Mouse (Mus musculus) embryonic facial prominence, embryonic 11.5 days (tissue): Measurements from ENCODE around the gene Ankfn1. TPM values are rescaled to one million over a fixed set of nuclear protein-coding genes. Genes with fewer than 3 reads are reported as not detected.

Experiments used
- ATAC-seq: fragments of 200-750 bp; cut with Nextera tagmentation; replicated peaks from 2 replicates; pipeline ENCODE4 v1.8.0; 2017; ENCODE audit warnings: low read depth; ENCODE audit not compliant: insufficient number of reproducible peaks, low FRiP score, low TSS enrichment
- DNase-seq: peaks from one replicate; pipeline ENCODE4 v3.0.0-alpha.2; 2015; ENCODE audit warnings: low spot score
- H3K27ac ChIP-seq: fragments of 300-500 bp; sonication (generic); replicated peaks from 2 replicates; pipeline ENCODE4 v1.5.1; 2014; ENCODE audit warnings: mild to moderate bottlenecking, low read depth, low read length, control low read depth
- H3K27me3 ChIP-seq: fragments of 300-500 bp; sonication (generic); 2 replicates; pipeline ENCODE4 v1.6.1; 2014; ENCODE audit warnings: mild to moderate bottlenecking, low read length, moderate library complexity, mixed read lengths; ENCODE audit not compliant: control insufficient read depth, insufficient read depth
- H3K36me3 ChIP-seq: fragments of 300-500 bp; sonication (generic); replicated peaks from 2 replicates; pipeline ENCODE4 v1.6.1; 2014; ENCODE audit warnings: low read depth, mild to moderate bottlenecking, low read length, moderate library complexity, mixed read lengths; ENCODE audit not compliant: control insufficient read depth, insufficient read depth
- H3K4me1 ChIP-seq: fragments of 300-500 bp; sonication (generic); 2 replicates; pipeline ENCODE4 v1.6.1; 2014; ENCODE audit warnings: low read length, mixed read lengths; ENCODE audit not compliant: control insufficient read depth, insufficient read depth
- H3K4me2 ChIP-seq: fragments of 300-500 bp; sonication (generic); 2 replicates; pipeline ENCODE4 v1.6.1; 2014; ENCODE audit warnings: low read depth, mild to moderate bottlenecking, control low read depth, low read length, moderate library complexity
- H3K4me3 ChIP-seq: fragments of 300-500 bp; sonication (generic); 2 replicates; pipeline ENCODE4 v1.5.1; 2014; ENCODE audit warnings: low read depth, low read length, control low read depth
- H3K9ac ChIP-seq: fragments of 300-500 bp; sonication (generic); replicated peaks from 2 replicates; pipeline ENCODE4 v1.6.1; 2014; ENCODE audit warnings: mild to moderate bottlenecking, control low read depth, low read length
- H3K9me3 ChIP-seq: fragments of 300-500 bp; sonication (generic); replicated peaks from 2 replicates; pipeline ENCODE4 v1.6.1; 2016; ENCODE audit warnings: mild to moderate bottlenecking, low read length, inconsistent platforms, mixed read lengths; ENCODE audit not compliant: control insufficient read depth
- WGBS: fragments of 180-500 bp; shearing (Covaris S2); extraction: QIAGEN DNeasy Blood & Tissue Kit; methylation state at CpG from one replicate; pipeline ENCODE4 v1.1.7; 2014; 5-methylcytosine and 5-hydroxymethylcytosine counted together
- polyA plus RNA-seq: library from polyadenylated mRNA; unstranded; fragments of >200 nt; fragmentation: Nextera tagmentation; extraction: Ambion mirVana; gene quantifications from 2 replicates; pipeline ENCODE4 v1.2.1, GENCODE M21; 2014

Gene Ankfn1
- polyA plus RNA-seq, 1 experiment from 2014 or later = 0.48 TPM

DNA sequence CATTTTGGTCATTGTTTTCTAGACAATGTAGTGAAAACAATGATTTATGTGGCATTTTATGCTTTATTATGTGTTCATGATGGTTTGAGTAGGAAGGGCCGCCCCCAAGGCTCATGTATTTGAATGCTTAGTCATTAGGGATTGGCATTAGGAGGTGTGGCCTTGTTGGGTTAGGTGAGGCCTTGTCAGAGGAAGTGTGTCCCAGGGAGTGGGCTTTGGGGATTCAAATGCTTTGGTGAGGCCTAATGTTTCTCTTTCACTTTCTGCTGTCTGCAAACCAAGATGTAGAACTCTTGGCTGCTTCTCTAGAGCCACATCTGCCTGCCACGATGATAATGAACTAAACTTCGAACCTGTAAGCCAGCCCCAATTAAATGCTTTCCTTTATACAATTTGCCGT lies 304.6 kb downstream of the Ankfn1 start:
- Histone ChIP-seq H3K4me3 (no peak overlapping the region), H3K4me1 (no peaks in the 10 kb centered on the region), H3K36me3 (no peaks in the 10 kb centered on the region), H3K9me3 (no peaks in the 10 kb centered on the region), H3K27me3 (no peaks in the 10 kb centered on the region), H3K9ac (no peak overlapping the region), H3K4me2 (no peak overlapping the region), H3K27ac (no peak overlapping the region)
- no peak for ATAC-seq
- 88% methylated on average over 4 of the region's 4 CpGs for WGBS
- DNase-seq = no peak

GRCm38 (mm10) chr11:89465381-89465780 lies 312.1 kb downstream of the Ankfn1 start:
- no peak overlapping the region for H3K4me2 ChIP-seq
- no peak overlapping the region for H3K9ac ChIP-seq
- H3K4me1 ChIP-seq = no peaks in the 10 kb centered on the region
- no peaks in the 10 kb centered on the region for H3K36me3 ChIP-seq
- H3K27ac ChIP-seq = no peak overlapping the region
- H3K4me3 ChIP-seq = no peak overlapping the region
- H3K27me3 ChIP-seq = no peaks in the 10 kb centered on the region
- no peaks in the 10 kb centered on the region for H3K9me3 ChIP-seq
- DNase-seq (no peak), ATAC-seq (no peak)
- 88% methylated on average over 4 of the region's 4 CpGs for WGBS

DNA sequence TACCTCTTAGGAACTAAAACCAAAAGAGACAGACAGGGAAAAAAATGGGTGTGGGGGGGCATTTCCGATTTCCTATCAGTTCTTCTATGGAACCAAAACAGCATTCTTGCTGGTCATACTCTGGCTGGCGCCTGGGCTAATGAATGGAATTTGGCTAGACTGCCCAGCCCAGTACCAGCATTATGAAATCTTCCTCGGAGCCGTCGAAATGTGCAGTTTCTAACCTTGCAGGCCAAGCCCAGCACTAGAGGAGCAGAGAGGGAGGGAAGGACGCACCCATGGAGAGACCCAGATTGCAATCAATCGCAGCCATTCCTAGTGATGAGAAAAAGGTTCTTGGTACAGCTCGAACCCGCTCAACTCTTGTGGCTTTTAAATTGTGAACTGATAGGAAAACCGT lies 315.2 kb downstream of the Ankfn1 start:
- 71% methylated on average over 10 of the region's 10 CpGs for whole genome bisulfite sequencing
- no peak for DNase-seq
- no peak overlapping the region for H3K9ac ChIP-seq

DNA sequence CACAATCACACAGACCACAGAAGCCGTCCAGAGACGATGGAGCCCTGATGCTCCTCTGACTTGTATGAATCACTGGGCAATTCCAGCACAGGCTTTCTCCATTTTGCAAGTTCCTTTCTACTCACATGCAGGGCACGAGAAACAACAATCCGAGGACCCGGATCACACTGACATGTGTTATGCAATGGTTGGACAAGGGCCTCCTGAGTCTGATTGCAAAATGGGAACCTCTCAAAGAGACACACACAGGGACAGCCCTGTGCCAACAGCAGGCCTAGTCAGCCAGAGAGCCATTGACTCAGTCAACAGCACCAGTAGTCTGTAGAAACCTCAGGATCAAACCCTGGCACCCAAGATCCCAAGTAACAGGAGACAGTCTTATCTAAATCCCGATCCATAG lies 318.0 kb downstream of the Ankfn1 start:
- H3K9ac ChIP-seq = no peak overlapping the region
- no peaks in the 10 kb centered on the region for H3K4me1 ChIP-seq
- ATAC-seq = no peak
- WGBS = 89% methylated on average over 6 of the region's 6 CpGs
- no peak overlapping the region for H3K4me2 ChIP-seq
- H3K27ac ChIP-seq = no peak overlapping the region
- no peaks in the 10 kb centered on the region for H3K36me3 ChIP-seq
- H3K9me3 ChIP-seq = no peaks in the 10 kb centered on the region
- DNase-seq = no peak
- H3K4me3 ChIP-seq = no peak overlapping the region
- no peaks in the 10 kb centered on the region for H3K27me3 ChIP-seq

More for the DNA sequence above, 315.2 kb downstream of the Ankfn1 start:
- Histone ChIP-seq H3K27ac (no peak overlapping the region), H3K9me3 (no peaks in the 10 kb centered on the region), H3K4me2 (no peak overlapping the region), H3K27me3 (no peaks in the 10 kb centered on the region), H3K4me1 (no peaks in the 10 kb centered on the region), H3K36me3 (no peaks in the 10 kb centered on the region), H3K4me3 (no peak overlapping the region)
- no peak for ATAC-seq

GRCm38 (mm10) chr11:89455647-89456231 lies 321.7 kb downstream of the Ankfn1 start:
- H3K4me1 ChIP-seq = peaks cover 3% of the 10 kb centered on the region; the same call in 1 of the 2 replicates
- H3K4me2 ChIP-seq = no peak overlapping the region
- H3K9me3 ChIP-seq = no peaks in the 10 kb centered on the region
- no peaks in the 10 kb centered on the region for H3K27me3 ChIP-seq
- no peak overlapping the region; the same call in 1 of the 2 replicates for H3K27ac ChIP-seq
- H3K4me3 ChIP-seq = no peak overlapping the region
- DNase-seq = peak; percentile 39
- 28% methylated on average over 5 of the region's 5 CpGs for WGBS
- no peak overlapping the region for H3K9ac ChIP-seq
- no peak; the same call in 1 of the 2 replicates for ATAC-seq
- H3K36me3 ChIP-seq = no peaks in the 10 kb centered on the region

DNA sequence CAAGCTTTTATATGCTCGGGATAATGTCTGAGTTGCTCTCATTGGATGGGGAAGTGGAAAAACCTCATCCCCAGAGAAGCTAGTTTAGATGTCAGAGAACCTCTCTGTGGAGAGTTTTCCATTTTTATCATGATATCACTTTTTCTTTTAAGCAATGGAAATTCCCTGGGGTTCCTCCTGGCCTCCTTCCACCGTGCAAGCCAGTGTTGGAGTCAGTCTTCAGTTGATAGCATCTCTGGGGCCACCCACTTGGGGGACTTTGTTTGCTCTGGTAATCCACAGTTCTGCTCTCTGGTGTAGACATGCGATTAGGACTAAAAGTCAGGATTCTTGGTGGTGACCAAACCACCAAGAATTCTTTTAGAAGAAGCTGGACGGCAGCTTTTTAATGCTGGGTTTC lies 322.8 kb downstream of the Ankfn1 start:
- no peaks in the 10 kb centered on the region for H3K9me3 ChIP-seq
- H3K36me3 ChIP-seq = no peaks in the 10 kb centered on the region
- H3K4me2 ChIP-seq = no peak overlapping the region
- 61% methylated on average over 4 of the region's 4 CpGs for WGBS
- DNase-seq = no peak
- no peak overlapping the region for H3K4me3 ChIP-seq
- ATAC-seq = no peak
- H3K4me1 ChIP-seq = peaks cover 3% of the 10 kb centered on the region; the same call in 1 of the 2 replicates
- H3K27me3 ChIP-seq = no peaks in the 10 kb centered on the region
- no peak overlapping the region for H3K9ac ChIP-seq
- H3K27ac ChIP-seq = no peak overlapping the region

- Histone ChIP-seq H3K4me2 (no peak overlapping the region), H3K4me1 (peaks cover 3% of the 10 kb centered on the region; the same call in 1 of the 2 replicates), H3K27me3 (no peaks in the 10 kb centered on the region), H3K27ac (no peak overlapping the region), H3K9me3 (no peaks in the 10 kb centered on the region), H3K4me3 (no peak overlapping the region), H3K9ac (no peak overlapping the region), H3K36me3 (no peaks in the 10 kb centered on the region)
- ATAC-seq = no peak
- 16% methylated on average over 2 of the region's 2 CpGs for WGBS
- peak; percentile 52 for DNase-seq
Measured at GRCm38 (mm10) chr11:89452862-89453261, 324.6 kb downstream of the Ankfn1 start.

GRCm38 (mm10) chr11:89450406-89450805 lies 327.0 kb downstream of the Ankfn1 start:
- Histone ChIP-seq H3K36me3 (no peaks in the 10 kb centered on the region), H3K9ac (no peak overlapping the region), H3K27me3 (no peaks in the 10 kb centered on the region), H3K4me1 (peaks cover 3% of the 10 kb centered on the region; the same call in 1 of the 2 replicates), H3K4me3 (no peak overlapping the region), H3K9me3 (no peaks in the 10 kb centered on the region), H3K27ac (no peak overlapping the region), H3K4me2 (no peak overlapping the region)
- DNase-seq (no peak), ATAC-seq (no peak)
- WGBS = 88% methylated on average over 4 of the region's 4 CpGs
